Mouse (Mus musculus): Measurements from ENCODE around the gene Ndufab1. TPM values are rescaled to one million over a fixed set of nuclear protein-coding genes. Genes with fewer than 3 reads are reported as not detected.
A peak's percentile ranks its signal among the peaks of the same experiment; 100 is the strongest.

The Ndufab1 gene
- polyA plus RNA-seq, 1 experiment from 2014 or later, result 907 TPM

- H3K4me2 ChIP-seq (replicated peaks), result peak overlapping the region; percentile 77
- H3K36me3 ChIP-seq, result peaks cover 8% of the 10 kb centered on the region
- 12% methylated on average over 31 of the region's 31 CpGs for WGBS
- peaks cover 17% of the 10 kb centered on the region for H3K4me1 ChIP-seq (replicated peaks)
- H3K27me3 ChIP-seq (replicated peaks), result no peaks in the 10 kb centered on the region
- peak; percentile 71; the same call in 1 of the 2 replicates for ATAC-seq
- H3K9ac ChIP-seq, result peak overlapping the region; percentile 99
- no peaks in the 10 kb centered on the region for H3K9me3 ChIP-seq
- peak overlapping the region; percentile 96 for H3K27ac ChIP-seq
- peak overlapping the region; percentile 100 for H3K4me3 ChIP-seq (replicated peaks)
Observed at GRCm38 (mm10) chr7:122066102-122066944, 35.4 kb downstream of the Ndufab1 start.

- Histone ChIP-seq H3K9ac (no peak overlapping the region), H3K4me2 (replicated peaks) (peak overlapping the region; percentile 77), H3K27me3 (replicated peaks) (no peaks in the 10 kb centered on the region), H3K4me1 (replicated peaks) (peaks cover 16% of the 10 kb centered on the region), H3K9me3 (no peaks in the 10 kb centered on the region), H3K27ac (no peak overlapping the region), H3K36me3 (peaks cover 8% of the 10 kb centered on the region; the same call in 1 of the 2 replicates), H3K4me3 (replicated peaks) (peak overlapping the region; percentile 100; the same call in 1 of the 2 replicates)
- WGBS, result 47% methylated on average over 1 of the region's 1 CpGs
- no peak for ATAC-seq
Observed at GRCm38 (mm10) chr7:122065656-122066055, 36.0 kb downstream of the Ndufab1 start.

GRCm38 (mm10) chr7:122056633-122057032, 45.1 kb downstream of the Ndufab1 start:
- Histone ChIP-seq H3K9ac (no peak overlapping the region), H3K27me3 (replicated peaks) (no peaks in the 10 kb centered on the region), H3K4me2 (replicated peaks) (no peak overlapping the region), H3K4me3 (replicated peaks) (no peak overlapping the region), H3K36me3 (0 out of 2 replicates have a peak, but pooled peaks cover 15% of the 10 kb centered on the region), H3K4me1 (replicated peaks) (no peaks in the 10 kb centered on the region), H3K9me3 (no peaks in the 10 kb centered on the region), H3K27ac (no peak overlapping the region)
- WGBS, result 78% methylated on average over 5 of the region's 5 CpGs
- ATAC-seq, result peak; percentile 49; the same call in 1 of the 2 replicates

GRCm38 (mm10) chr7:122050834-122051233, 50.9 kb downstream of the Ndufab1 start:
- H3K4me1 ChIP-seq (replicated peaks), result 0 out of 2 replicates have a peak, but pooled peaks cover 3% of the 10 kb centered on the region
- peaks cover 8% of the 10 kb centered on the region; the same call in 1 of the 2 replicates for H3K36me3 ChIP-seq
- H3K27me3 ChIP-seq (replicated peaks), result no peaks in the 10 kb centered on the region
- ATAC-seq, result no peak
- H3K9me3 ChIP-seq, result no peaks in the 10 kb centered on the region
- no peak overlapping the region for H3K4me3 ChIP-seq (replicated peaks)
- 61% methylated on average over 1 of the region's 1 CpGs for WGBS
- H3K27ac ChIP-seq, result no peak overlapping the region
- H3K9ac ChIP-seq, result no peak overlapping the region
- no peak overlapping the region for H3K4me2 ChIP-seq (replicated peaks)

GRCm38 (mm10) chr7:122048191-122048590, 53.5 kb downstream of the Ndufab1 start:
- no peak for ATAC-seq
- Histone ChIP-seq H3K4me2 (replicated peaks) (no peak overlapping the region), H3K4me3 (replicated peaks) (no peak overlapping the region), H3K4me1 (replicated peaks) (0 out of 2 replicates have a peak, but pooled peaks cover 5% of the 10 kb centered on the region), H3K36me3 (peaks cover 8% of the 10 kb centered on the region; the same call in 1 of the 2 replicates), H3K9me3 (no peaks in the 10 kb centered on the region), H3K27ac (no peak overlapping the region), H3K9ac (no peak overlapping the region), H3K27me3 (replicated peaks) (no peaks in the 10 kb centered on the region)
- WGBS, result 95% methylated on average over 9 of the region's 9 CpGs

- Histone ChIP-seq H3K9me3 (no peaks in the 10 kb centered on the region), H3K9ac (no peak overlapping the region), H3K27ac (peak overlapping the region; percentile 44; the same call in 1 of the 2 replicates), H3K27me3 (replicated peaks) (no peaks in the 10 kb centered on the region), H3K4me3 (replicated peaks) (no peak overlapping the region), H3K36me3 (peaks cover 8% of the 10 kb centered on the region; the same call in 1 of the 2 replicates), H3K4me2 (replicated peaks) (no peak overlapping the region), H3K4me1 (replicated peaks) (0 out of 2 replicates have a peak, but pooled peaks cover 5% of the 10 kb centered on the region)
- ATAC-seq, result peak; percentile 71
- WGBS, result 58% methylated on average over 2 of the region's 2 CpGs
Observed at GRCm38 (mm10) chr7:122046813-122047212, 54.9 kb downstream of the Ndufab1 start.

- peak overlapping the region; percentile 3; the same call in 1 of the 2 replicates for H3K27ac ChIP-seq
- ATAC-seq, result no peak
- H3K9me3 ChIP-seq, result no peaks in the 10 kb centered on the region
- H3K36me3 ChIP-seq, result peaks cover 8% of the 10 kb centered on the region; the same call in 1 of the 2 replicates
- no peaks in the 10 kb centered on the region for H3K27me3 ChIP-seq (replicated peaks)
- 76% methylated on average over 1 of the region's 1 CpGs for WGBS
- H3K9ac ChIP-seq, result no peak overlapping the region
- H3K4me3 ChIP-seq (replicated peaks), result no peak overlapping the region
- H3K4me1 ChIP-seq (replicated peaks), result 0 out of 2 replicates have a peak, but pooled peaks cover 5% of the 10 kb centered on the region
- H3K4me2 ChIP-seq (replicated peaks), result no peak overlapping the region
Observed at GRCm38 (mm10) chr7:122045711-122046110, 56.0 kb downstream of the Ndufab1 start.

- Histone ChIP-seq H3K9ac (no peak overlapping the region), H3K27ac (0 out of 2 replicates have a peak overlapping the region, but pooled peaks have one; percentile 19), H3K4me3 (replicated peaks) (no peak overlapping the region), H3K4me1 (replicated peaks) (0 out of 2 replicates have a peak, but pooled peaks cover 5% of the 10 kb centered on the region), H3K9me3 (no peaks in the 10 kb centered on the region), H3K36me3 (peaks cover 8% of the 10 kb centered on the region; the same call in 1 of the 2 replicates), H3K27me3 (replicated peaks) (no peaks in the 10 kb centered on the region), H3K4me2 (replicated peaks) (no peak overlapping the region)
- peak; percentile 42; the same call in 1 of the 2 replicates for ATAC-seq
- 64% methylated on average over 4 of the region's 4 CpGs for WGBS
Observed at GRCm38 (mm10) chr7:122045181-122045634, 56.5 kb downstream of the Ndufab1 start.

- Histone ChIP-seq H3K4me1 (replicated peaks) (0 out of 2 replicates have a peak, but pooled peaks cover 5% of the 10 kb centered on the region), H3K36me3 (peaks cover 13% of the 10 kb centered on the region), H3K27me3 (replicated peaks) (no peaks in the 10 kb centered on the region), H3K4me3 (replicated peaks) (no peak overlapping the region), H3K27ac (no peak overlapping the region), H3K4me2 (replicated peaks) (no peak overlapping the region), H3K9ac (no peak overlapping the region), H3K9me3 (no peaks in the 10 kb centered on the region)
- peak; percentile 48 for ATAC-seq
- WGBS, result 77% methylated on average over 8 of the region's 8 CpGs
Observed at GRCm38 (mm10) chr7:122044106-122044505, 57.6 kb downstream of the Ndufab1 start.

Other genes with a start within 250 kb of the Ndufab1 start
- 0.30 and 0.48 TPM in 2 replicates for gene Scnn1b, start 236.8 kb downstream of the Ndufab1 start, polyA plus RNA-seq (2015; fragmentation: Nextera tagmentation; extraction: Ambion mirVana)
- 18.0 and 21.8 TPM in 2 replicates for gene Cog7, start 120.2 kb downstream of the Ndufab1 start, polyA plus RNA-seq (2015; fragmentation: Nextera tagmentation; extraction: Ambion mirVana)
- 121 and 123 TPM in 2 replicates for gene Gga2, start 80.7 kb downstream of the Ndufab1 start, polyA plus RNA-seq (2015; fragmentation: Nextera tagmentation; extraction: Ambion mirVana)
- 55.2 and 58.7 TPM in 2 replicates for gene Ubfd1, start 34.7 kb downstream of the Ndufab1 start, polyA plus RNA-seq (2015; fragmentation: Nextera tagmentation; extraction: Ambion mirVana)
- 21.4 and 22.3 TPM in 2 replicates for gene Ears2, start 34.6 kb downstream of the Ndufab1 start, polyA plus RNA-seq (2015; fragmentation: Nextera tagmentation; extraction: Ambion mirVana)
- gene Palb2, start 31.1 kb upstream of the Ndufab1 start, polyA plus RNA-seq (2015; fragmentation: Nextera tagmentation; extraction: Ambion mirVana), result 12.2 and 14.4 TPM in 2 replicates
- 112 and 121 TPM in 2 replicates for gene Dctn5, start 31.2 kb upstream of the Ndufab1 start, polyA plus RNA-seq (2015; fragmentation: Nextera tagmentation; extraction: Ambion mirVana)
- 113 and 122 TPM in 2 replicates for gene Plk1, start 57.6 kb upstream of the Ndufab1 start, polyA plus RNA-seq (2015; fragmentation: Nextera tagmentation; extraction: Ambion mirVana)
- gene Ern2, start 84.3 kb upstream of the Ndufab1 start, polyA plus RNA-seq (2015; fragmentation: Nextera tagmentation; extraction: Ambion mirVana), result 4.8 and 6.2 TPM in 2 replicates
- 5.7 and 5.8 TPM in 2 replicates for gene Chp2, start 117.6 kb upstream of the Ndufab1 start, polyA plus RNA-seq (2015; fragmentation: Nextera tagmentation; extraction: Ambion mirVana)
- 11.5 and 12.3 TPM in 2 replicates for gene Prkcb, start 186.9 kb upstream of the Ndufab1 start, polyA plus RNA-seq (2015; fragmentation: Nextera tagmentation; extraction: Ambion mirVana)

All from intestine, embryonic 15.5 days (tissue).